Mouse (Mus musculus) megakaryocyte, adult 5-6 weeks (primary cell): Measurements from ENCODE around the gene Lime1. TPM values are rescaled to one million over a fixed set of nuclear protein-coding genes. Genes with fewer than 3 reads are reported as not detected.

Experiments used
- ATAC-seq: 2 replicates; pipeline ENCODE4 v1.8.0; 2016; ENCODE audit warnings: mild to moderate bottlenecking, inconsistent platforms; ENCODE audit not compliant: poor library complexity, severe bottlenecking
- total RNA-seq, 2 experiments: library from RNA; stranded (forward) in 1 of 2; stranded (reverse) in 1 of 2; fragments of 153-499, 151-499 nt in 1 of 2; fragments of 221-1000, 200-1000 nt in 1 of 2; gene quantifications; 2 replicates each; pipeline versions ENCODE4 v1.2.3 to v1.2.4; 2015 to 2017

Gene Lime1
- total RNA-seq (2015) (21.5 and 25.4 TPM in 2 replicates), total RNA-seq (2017) (20.4 and 28.9 TPM in 2 replicates)

DNA sequence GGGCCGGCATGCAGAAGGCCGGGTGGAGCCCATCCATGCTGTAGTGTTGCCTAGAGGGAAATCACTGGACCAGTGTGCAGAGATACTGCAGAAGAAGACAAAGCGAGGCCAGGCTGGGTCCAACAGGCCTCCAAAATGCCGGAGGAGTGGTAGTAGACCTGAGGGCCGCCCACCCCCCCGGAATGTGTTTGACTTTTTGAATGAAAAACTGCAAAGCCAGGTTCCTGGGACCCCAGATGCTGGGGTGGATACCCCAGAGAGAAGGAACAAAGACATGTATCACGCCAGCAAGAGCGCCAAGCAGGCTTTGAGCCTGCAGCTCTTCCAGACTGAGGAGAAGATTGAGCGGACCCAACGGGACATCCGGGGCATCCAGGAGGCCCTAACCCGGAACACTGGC is at the start of gene Lime1:
Gene Lime1, plus strand, starts transcription at position 301 of the 400 bp plus-strand sequence.
- no peak for ATAC-seq

- ATAC-seq = no peak
Measured at GRCm38 (mm10) chr2:181332542-181332941, 47.3 kb upstream of the Lime1 start.

GRCm38 (mm10) chr2:181334023-181334422 is 45.9 kb upstream of the Lime1 start:
- peak; percentile 96 for ATAC-seq

DNA sequence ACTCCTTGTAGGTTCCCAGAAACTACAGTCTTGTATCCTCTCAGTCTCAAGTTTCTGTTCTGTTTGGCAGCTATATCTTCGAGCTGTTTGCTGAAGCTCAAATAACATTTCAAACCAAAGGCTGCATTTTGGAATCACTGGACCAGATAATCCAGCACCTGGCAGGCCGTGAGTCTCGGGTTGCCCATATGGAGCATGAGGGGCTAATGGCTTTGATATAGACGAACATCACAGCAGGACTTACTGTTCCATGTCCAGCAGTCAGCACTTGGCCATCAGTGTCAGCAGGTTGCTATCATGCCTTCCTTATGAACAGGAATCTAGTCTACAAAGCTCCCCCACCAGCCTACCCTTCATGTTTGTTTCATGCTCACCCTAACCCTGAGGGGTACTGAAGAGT is 39.5 kb upstream of the Lime1 start:
- ATAC-seq = no peak

GRCm38 (mm10) chr2:181342766-181343165 is 37.1 kb upstream of the Lime1 start:
- ATAC-seq = no peak

DNA sequence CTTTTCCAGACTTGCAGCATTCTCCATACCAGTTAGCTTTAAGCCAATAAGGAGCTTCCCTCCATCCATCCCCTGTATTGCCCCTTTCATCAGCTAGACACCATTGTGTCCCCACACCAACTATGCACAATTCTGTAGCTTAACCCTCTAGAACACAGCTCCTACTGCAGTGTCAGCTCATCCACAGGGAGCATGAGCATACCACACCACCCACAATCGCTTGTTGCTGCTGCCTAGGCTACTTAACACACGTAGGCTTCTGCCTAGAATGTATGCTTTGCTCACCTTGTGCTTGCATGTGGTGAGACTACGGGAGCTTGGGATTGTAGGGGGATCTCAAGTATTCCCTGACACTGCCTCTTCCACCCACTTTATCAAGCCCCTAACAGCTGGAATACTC is 23.1 kb upstream of the Lime1 start:
- no peak for ATAC-seq

GRCm38 (mm10) chr2:181363946-181364345 is 15.9 kb upstream of the Lime1 start:
- no peak for ATAC-seq

GRCm38 (mm10) chr2:181364487-181364859 is 15.4 kb upstream of the Lime1 start:
- ATAC-seq = no peak

GRCm38 (mm10) chr2:181364860-181365596 is 14.8 kb upstream of the Lime1 start, which contains the start of the genes Zgpat and Arfrp1:
Gene Zgpat (plus strand): TSS chr2:181364928.
Gene Arfrp1 (minus strand): TSS chr2:181365404.
- ATAC-seq = peak; percentile 93

DNA sequence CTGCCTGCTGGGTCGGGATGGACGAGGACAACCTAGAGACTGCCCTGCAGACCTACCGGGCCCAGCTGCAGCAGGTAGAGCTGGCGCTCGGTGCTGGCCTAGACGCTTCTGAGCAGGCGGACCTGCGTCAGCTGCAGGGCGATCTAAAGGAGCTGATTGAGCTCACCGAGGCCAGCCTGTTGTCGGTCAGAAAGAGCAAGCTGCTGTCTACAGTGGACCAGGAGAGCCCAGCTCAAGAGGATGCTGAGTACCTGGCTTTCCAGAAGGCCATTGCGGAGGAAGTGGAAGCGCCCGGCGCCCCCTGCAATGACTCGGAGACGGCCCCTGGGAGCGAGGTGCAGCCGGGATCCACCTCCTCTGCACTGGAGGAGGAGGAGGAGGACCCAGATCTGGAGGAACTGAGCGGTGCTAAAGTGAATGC is 14.2 kb upstream of the Lime1 start:
- ATAC-seq = peak; percentile 44

DNA sequence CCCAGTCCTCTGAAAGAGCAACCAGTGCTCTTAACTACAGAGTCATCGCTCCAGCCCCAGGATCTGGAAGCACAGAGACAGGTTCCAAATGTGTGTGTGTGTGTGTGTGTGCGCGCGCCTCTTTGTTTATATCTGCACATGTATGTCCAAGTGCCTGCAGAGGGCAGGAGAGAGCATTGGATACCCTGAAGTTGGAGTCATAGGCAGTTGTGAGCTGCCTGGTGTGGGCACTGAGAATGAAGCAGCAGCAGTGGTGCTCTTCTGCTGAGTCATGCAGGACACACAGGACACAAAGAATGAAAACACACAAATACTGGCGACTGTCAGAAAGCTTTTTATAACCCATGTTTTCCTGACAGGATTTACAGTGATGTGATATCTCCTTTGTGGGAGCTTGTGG is 9.9 kb upstream of the Lime1 start:
- ATAC-seq = no peak

DNA sequence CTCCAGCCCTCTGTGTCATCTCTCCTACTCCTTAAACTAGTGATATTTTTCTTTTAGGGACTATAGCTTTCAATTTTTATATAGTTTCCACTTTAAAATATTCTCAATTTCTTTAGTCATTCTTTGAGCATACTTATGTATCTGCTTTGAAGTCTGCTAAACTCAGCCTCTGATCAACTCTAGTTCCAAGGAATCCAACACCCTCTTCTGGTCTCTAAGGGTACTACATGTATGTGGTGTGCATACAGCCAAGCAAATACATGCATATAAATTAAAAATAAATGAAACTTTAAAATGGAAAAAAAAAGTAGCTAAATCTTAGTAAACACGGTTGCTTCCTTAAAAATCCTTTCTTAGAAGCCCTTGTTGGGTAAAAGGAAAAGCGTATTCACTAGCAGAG is 4.1 kb upstream of the Lime1 start:
- ATAC-seq = peak; percentile 50; the same call in 1 of the 2 replicates

- peak; percentile 53 for ATAC-seq
Measured at GRCm38 (mm10) chr2:181377230-181377629, 2.6 kb upstream of the Lime1 start.

DNA sequence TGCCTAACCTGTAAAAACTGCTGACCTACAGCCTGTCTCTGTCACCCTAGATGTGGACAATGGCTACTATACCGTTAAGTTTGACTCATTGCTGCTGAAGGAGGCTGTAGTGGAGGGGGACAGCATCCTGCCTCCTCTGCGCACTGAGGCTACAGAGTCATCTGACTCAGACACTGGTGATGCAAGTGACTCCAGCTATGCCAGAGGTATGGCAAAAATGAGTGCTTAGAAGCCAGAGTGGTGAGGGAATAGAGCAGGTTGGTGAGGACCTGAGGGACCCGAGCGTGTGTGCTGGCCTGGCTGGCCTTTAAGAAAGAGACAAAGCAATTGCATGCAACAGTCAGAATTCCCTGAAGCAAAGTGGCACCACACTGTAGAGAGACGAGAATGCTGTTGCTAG is 1.2 kb upstream of the Lime1 start:
- ATAC-seq = no peak

DNA sequence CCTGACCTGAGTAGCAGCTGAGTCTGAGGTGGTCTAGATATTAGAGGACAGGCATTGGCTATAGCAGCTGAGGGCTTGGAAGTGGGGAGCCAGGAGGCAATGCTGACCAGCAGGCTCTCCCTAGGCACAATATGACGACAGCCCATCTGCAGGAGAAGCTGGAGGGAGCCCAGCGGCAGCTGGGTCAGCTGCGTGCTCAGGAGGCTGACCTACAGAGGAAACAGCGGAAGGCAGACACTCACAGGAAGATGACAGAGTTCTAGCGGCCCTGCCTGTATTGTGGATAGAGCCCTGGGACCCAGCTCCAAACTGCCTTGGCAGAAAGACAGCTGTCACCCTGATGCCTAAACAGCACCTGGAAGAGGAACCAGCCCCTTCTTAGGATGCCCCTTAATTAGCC is 373 bp downstream of the Lime1 start:
- no peak for ATAC-seq

DNA sequence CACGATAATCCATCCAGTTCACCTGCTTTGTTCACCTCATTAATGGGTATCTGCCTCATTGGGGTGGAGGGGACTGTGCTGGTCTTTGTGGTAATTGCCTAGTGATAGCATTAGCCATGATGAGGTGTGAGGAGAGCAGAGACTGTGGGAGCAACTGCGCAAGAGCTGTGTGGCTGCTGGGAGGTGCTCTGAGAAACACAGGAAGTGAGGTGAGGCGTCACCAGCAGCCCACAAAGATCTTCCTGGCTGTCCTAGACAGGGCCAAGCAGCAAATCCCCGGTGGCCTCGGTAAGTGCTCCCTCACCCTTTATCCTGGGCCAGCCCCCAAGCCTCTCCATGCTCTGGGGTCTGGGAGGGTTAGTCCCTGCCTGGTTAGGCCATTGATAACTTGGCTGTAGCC is 1.2 kb downstream of the Lime1 start:
- peak; percentile 88 for ATAC-seq

DNA sequence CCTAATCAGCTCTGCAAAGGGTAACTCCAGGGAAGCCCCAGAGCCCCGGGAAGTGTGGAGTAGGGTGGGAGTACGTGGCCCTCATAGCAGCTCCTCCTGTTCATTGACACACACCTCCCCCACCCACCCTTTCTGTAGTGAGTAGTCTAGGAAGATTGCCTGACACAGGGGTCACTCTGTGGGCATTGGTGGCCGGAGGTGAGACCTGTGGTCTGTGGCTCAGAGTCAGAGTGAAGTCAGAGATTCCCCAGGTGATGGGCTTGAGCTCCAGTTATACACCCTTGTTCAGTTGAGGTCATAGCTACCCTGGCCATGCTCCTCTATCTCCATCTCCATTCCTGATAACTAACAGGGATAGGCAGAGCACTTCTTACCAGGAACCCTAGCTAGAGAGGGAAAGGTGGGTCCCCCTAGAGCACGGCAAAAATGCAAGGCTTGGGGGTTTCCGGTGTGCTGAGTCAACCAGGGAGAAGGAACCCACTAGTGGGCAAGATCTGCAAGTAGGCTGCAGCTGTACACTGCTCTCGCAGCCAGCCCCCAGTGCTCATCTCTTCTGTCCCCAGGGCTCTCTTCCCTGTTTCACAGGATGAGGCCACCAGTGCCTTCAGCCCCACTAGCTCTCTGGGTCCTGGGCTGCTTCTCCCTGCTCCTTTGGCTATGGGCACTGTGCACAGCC is 1.9 kb downstream of the Lime1 start:
- no peak for ATAC-seq

DNA sequence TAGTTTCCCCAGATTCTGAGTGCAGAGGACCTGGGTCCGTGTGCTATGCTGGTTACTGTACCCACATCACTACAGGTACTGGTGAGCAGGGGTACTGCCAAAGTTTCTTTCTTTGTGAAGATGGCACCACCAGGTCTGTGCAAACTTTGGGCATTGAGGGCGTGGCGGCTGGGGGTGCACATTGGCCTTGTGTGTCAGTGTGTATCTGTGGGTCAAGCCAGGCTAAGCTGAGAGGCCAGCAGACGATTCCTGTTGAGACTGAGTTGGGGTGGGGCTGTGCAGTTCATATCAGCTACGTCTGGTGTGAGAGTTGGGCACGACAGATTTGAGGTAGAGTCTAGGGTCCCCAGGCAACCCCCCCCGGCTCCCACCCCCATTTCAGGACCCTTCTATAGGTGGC is 4.6 kb downstream of the Lime1 start:
- no peak for ATAC-seq

DNA sequence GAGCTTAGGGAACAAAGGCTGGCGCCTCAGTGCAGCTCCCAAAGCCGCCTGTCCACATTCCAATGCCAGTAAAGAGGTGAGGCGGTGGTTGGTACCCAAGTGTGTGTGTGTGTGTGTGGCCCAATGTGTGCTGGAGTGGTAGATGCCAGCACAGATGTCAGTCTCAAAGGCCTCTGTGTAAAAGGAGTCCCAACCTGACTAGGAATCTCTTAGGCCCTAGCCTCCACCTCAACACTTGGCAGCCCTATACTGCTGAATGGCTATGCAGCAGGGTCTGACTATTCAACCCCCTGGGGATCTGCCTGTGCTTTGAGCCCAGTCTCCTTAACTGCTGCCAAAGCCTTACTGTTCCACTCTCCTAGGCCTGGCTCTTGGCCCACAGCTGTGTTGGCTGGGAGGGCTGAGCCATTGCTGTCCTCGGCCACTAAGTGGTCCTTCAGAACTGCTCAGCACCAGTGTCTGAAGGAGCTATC is 5.1 kb downstream of the Lime1 start:
- no peak for ATAC-seq

DNA sequence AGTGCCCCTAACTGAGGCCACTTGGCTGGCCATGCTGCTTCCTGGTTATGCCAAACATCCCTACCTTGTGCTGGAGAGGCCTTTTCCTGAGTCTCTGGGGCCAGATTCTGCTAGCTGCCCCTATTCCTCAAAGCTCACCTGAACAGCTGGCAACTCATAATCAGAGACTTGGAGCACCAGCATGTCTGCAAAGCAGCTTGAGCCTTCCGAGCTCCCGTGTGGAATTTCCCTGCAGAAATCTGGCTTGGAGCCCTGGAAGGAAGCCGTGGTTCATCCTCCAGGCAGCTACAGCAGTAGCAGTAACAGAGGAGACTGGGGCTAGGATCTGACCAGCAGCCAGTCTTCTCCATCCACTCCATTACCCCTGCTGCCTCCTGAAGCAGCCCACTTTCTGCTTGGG is 6.0 kb downstream of the Lime1 start:
- ATAC-seq = no peak

DNA sequence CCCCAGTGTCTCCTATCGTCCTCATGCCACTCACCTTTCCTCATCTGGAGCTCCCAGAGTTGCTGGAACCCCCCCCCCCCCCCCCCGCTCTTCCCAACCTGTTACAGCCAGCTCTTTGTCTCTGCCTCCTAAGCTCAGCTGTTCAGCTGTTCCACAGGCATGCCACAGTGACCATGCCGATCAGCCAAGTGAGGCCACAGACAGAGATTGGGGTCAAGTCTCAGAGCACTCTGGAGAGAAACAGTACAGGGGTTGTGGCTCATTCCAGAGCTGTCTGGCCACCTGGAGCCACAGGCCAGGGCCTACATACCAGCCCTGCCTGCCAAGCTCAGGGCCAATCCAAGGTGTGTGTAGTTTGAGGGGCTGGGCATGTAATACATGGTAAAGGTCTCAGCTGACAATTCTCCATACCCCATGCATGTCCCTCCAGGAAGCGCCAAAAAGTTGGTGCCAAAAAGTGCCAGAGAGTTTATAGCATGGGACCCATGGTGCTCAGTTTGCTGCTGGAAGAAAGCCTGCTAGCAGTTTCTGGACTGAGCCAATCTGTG is 6.9 kb downstream of the Lime1 start:
- no peak for ATAC-seq
